Mouse (Mus musculus) mature B cell (primary cell): ENCODE results near the gene Gan.

Source experiments
- in situ Hi-C: fragments of 300-500 bp; cut with MboI; formaldehyde crosslinking; loops from 2 replicates; pipeline ENCODE4 v1.14.3; 2019

The Gan gene

DNA sequence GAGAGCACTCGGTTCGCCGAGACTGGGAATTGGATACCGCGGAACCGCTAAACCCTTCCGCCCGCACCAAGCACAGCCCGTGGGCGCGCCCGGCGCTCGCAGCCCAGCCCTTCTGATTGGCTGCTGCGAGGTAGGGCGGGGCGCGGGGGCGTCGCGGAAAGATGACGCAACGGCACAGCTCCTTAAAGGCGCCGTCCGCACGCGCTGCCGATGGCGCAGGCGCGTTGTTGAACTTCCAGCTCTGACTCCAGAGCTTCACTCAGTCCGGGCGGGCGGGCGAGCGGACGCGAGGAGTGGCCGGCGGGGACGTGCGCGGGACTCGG is 205 bp upstream of the Gan start:
- in situ Hi-C loops, result no loop called here

DNA sequence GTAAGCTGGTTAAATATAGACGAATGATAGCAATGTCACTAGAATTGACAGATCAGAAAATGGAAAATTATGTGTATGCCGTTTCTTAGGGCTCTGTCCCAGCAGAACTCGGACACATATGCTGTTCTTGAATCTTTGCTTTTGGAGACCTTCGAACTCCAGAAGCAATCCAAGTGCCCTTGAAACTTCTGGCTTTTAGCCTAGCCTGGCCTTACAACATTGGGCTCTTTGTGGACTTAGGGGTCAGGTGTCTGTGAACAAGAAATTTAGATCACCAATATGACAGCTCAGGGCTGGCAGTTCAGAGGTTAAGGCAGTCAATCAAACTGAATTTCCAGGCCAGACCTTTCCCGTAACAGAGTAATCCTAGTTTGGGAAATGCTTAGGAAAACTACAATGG is 1.1 kb downstream of the Gan start:
- in situ Hi-C loops, result no loop called here

DNA sequence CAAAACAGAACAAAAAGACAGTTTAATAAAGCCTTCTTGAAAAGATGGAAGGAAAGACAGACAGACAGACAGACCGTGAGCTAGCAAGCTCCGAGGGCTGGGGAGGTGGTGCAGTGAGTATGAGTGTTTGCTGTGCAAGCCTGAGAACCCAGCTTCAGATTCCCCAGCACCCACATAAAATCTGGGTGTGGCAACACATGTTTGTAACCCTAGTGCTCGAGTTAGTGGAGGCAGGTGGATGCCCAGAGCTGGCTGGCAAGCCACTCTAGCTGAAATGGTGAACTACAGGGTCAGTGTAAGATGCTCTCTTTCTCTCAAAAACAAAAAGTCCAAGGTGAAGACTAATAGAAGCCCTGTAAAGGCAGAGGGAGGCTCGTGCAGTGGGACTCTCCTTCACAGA is 7.0 kb downstream of the Gan start:
- in situ Hi-C loops, result no loop called here

DNA sequence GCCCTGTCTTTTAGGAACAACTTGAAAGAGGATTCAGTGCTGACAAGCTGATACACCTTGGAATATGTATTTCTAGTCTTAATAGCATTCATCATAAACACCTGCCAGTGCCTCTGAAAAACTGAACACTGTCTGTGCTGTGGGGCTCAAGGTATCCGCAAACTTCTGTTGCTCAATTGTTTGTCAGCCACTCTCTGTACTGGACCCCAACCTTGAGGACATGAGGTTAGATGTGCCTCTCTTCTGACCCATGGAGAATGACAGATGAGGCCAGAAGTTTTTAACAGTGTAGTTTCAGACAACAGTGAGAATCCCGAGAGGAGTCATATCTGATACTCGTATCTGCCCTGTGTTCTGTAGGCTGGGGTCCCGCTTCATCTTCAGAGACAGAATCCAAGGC is 7.6 kb downstream of the Gan start:
- in situ Hi-C loops, result no loop called here

DNA sequence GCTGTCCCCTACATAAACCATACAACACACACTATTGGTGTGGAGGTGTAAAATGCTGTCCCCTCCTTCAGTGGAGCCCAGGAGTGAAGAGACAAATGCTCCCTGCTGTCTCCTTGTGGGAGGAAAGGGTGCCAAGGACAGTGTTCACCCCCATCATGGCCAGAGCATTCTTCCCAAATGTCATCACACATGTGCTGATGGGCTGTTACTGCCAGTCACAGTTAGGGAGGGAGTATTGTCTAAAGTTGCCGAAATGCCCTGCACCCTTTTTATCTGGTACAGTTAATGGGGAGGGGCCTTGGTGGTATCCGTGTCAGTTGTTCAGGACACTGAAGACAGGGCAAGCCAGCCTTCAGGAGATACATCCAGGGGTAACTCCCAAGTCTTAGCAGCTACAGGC is 8.6 kb downstream of the Gan start:
- in situ Hi-C loops, result no loop called here

DNA sequence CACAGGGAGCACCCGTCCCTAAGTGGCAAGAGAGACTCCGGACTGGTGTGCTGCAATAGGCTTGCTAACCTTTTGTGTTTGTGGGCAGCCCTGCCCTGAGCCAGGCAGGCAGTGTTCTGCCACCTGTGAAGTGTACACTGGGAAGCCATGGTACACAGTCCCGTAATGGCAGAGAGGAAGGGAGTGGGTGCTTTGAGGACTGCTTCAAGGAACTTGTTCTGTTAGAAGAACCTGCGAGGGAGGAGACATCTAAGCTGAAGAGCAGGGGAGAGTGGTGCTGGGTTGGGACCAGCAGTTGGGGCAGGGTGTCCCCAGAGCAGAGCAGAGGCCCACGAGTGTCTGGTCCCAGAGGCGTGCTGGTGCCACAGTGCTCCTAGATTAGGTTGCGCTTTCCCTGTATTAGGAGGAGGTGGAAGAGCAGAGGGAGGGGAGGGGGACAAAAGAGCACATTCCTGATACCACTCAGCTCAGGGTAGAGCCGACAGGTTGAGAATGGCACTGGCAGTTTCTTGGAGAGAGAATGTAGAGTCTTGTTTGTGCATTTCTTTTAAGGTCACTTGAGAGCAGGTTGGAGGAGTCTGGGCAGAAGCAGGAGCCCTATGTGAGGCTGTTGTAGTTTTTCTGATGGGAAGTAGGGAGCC is 9.4 kb downstream of the Gan start:
- in situ Hi-C loops, result no loop called here

DNA sequence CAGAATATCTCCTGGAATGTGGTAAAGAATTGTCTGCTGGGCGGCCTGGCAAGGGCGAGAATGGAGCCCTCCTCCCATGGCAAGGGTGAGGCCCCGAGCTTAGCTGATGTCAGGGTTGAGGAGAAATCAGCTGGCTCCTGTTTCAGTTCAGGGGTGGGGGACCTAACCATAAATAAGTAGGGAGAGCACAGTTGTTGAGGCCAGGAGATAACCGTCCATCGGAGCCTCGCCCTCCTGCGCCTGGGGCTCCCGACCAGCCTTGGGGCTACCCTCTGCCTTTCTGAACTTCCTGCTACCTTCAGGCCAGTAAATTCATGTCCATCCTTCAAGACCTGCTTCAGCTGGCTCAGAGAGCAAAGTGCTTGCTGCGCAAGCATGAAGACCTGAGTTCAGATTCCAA is 10.4 kb downstream of the Gan start:
- in situ Hi-C loops, result no loop called here

DNA sequence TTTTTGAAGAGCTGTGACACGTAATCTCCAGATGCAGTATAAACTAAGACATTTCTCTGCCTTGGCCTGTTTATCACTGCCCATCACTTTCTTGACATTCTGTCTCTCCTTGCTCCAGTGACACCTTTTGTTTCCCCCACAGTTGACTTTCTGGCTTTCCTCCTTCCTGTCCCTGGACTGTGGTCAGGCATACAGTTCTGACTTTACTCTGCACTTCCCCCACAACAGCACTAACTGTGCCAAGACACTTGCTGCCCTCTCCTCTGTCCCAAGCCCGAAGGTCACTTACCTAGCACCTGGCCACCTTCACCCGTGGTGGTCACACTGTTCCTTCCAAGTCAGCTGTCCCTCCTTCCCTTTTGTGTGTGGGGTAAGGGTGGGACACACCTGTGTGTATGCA is 13.9 kb downstream of the Gan start:
- in situ Hi-C loops, result no loop called here

DNA sequence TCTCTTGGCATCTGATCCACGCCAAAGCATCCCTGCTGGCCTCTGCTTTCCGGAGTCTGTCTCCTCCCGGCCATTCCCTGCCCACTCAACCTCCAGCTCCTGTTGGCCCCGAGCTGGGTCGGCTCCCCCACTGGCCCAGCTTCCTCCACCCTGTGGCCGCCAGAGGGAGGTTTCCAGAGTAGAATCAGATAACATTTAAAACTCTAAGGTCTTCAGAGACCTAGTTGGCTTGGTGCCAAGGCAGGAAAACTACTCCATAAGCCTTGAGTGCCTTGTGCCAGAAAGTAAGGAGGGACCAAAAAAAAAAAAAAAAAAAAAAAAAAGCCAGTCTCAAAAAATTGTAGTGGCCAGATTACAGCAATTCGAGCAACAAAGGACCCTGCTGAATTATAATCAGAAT is 15.0 kb downstream of the Gan start:
- in situ Hi-C loops, result no loop called here

DNA sequence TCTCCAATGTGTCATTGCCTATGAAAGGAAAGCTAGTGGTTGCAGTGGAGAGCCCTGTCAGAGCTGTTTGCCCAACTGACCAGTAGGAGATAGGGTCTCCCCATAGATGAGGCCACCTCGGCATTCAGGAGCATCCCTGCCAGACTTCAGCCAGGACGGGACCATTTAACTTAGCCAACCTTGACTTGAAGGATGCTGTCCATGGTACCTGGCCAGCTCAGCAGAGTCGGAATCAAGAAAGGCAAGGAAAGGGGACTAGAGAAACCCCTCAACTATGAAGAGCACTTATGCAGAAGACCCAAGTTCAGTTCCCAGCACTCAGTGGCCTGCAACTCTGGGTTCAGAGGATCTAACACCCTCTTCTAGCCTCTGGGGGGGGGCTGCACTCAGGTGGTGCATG is 15.8 kb downstream of the Gan start:
- in situ Hi-C loops, result no loop called here

DNA sequence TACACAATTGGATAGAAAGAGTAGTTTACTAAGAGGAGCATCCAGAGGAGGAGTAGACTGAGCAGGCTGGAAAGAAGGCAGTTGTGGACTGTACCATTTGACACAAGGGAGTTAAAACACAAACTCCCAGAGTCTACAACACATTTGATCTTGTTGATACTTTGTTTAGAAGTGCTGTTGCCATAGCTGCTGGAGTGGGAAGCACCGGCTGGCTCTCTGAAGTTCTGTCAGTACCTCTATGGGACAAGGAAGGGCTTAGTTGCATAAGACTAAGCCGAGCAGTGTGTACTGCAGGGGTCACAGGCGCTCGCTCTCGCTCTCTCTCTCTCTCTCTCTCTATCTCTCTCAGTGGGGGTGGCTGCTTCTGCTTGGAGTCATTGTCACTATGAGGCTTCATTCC is 16.6 kb downstream of the Gan start:
- in situ Hi-C loops, result no loop called here

DNA sequence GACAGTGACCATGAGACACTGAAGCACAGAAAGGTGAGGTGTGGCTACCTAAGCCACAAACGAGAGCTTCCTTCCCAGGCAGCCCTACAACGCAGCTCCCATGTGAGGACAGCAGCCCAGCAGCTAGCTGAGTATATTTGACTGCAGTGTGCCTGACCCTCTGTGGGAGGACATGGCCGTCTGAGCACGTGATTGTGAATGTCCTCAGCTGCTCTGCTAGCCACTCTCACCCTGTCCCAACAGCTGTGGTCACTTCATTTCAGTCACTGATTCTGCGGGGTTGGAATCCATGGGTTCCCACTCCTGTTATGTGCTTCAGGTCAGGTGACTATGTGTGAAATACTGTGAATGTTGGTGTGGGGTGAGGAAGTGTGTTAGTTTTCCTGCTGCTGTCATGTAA is 18.4 kb downstream of the Gan start:
- in situ Hi-C loops, result no loop called here

DNA sequence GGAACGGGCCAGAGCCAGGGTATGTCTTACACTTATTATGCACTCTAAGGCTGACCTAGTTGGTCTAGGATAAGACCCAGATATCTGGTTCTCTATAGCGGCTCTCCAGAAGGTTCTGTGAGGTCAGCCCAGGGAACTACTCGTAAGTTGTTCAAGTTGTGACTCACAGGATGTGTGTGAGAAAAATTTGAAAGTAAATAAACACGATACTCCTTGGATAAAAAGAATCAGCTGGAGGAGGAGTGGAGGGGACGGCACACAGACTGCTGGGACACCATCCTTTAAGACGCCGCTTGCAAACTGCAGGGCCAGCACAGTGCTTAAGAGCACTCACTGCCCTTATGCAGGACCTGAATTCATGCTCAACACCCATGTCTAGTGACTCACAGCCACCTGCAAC is 19.3 kb downstream of the Gan start:
- in situ Hi-C loops, result no loop called here

DNA sequence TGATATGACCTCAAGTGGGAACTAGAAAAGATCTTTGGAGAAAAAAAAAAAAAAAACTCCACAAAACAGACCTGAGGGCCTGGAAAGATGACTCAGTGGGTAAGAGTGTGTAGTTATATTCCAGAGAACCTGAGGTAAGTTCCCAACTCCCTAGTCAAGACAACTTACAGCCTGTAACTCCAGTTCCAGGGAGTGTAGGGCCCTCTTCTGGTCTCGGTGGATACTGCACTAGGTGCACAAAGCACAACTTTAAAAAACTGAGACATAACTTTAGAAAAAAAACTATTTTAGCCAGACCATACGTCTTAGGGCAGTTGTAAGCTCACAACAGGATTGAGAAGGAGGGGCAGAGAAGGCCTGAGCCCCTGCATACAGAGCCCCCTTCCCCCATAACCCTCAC is 20.1 kb downstream of the Gan start:
- in situ Hi-C loops, result no loop called here

DNA sequence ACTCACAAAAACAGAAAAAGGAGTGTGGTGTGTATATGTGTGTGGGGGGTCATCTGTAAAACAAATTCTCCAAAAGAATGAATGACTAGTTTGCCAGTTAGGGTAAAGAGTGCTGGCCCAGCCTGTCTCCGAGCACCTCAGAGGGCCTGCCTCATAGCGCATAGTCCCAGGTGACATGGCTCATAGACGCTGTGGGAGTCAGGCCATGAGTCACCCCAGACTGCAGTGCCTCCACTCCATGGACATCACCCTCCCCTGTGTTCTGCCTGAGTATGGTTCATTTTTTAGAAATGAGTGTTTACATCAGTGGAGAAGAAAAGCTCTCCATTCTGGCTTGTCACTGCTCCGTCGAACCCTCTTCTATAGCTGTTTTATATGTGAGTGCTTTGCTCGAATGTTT is 20.7 kb downstream of the Gan start:
- in situ Hi-C loops, result no loop called here

DNA sequence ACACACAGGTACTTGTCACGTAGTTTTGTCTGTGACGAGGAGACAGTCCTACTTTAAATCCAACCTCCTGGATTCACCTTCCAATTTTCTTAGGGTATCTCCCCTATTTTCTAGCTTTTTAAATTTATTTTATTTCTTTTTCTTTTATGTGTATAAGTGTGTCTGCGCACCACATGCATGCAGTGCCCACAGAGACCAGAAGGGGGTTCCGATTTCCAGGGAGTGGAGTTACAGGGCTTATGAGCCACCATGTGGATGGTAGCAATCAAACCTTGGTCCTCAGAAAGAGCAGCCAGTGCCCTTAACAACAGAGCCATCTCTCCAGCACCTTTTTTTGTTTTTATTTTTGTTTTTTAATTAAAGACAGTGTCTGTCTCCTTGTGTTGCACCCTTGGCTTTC is 24.8 kb downstream of the Gan start:
- in situ Hi-C loops, result no loop called here

DNA sequence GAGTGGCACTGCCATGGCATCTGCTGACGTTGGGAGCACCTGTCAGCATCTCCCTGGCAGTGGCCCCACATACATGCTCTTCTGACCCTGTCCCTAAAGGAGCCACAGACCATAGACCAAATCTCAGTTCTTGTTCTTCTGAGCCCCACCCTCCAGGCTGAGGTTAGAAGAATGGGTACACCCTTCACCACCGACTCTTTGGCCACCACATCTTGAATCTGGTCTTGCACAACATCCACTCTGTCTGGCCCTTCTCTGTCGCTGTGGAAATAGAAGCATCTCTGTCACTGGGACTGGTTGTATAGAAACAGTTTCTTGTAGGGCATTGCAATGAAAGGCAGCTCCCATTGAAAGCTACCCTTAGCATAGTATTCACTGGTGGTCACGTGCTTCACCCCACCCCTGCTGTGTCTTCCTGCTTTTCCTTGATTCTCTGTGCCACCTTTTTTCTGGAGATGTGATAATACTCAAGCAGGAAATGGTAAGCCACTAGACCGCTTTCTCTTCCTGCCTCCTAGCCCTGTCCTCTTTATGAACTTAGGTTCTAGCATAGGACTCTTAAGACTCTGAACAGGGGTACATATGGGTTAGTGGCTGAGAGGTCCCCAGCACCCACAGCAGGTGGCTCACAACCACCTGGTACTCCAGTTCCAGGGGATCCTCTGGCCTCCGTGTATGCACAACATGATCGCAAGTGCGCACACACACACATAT is 25.9 kb downstream of the Gan start:
- in situ Hi-C loops, result no loop called here

DNA sequence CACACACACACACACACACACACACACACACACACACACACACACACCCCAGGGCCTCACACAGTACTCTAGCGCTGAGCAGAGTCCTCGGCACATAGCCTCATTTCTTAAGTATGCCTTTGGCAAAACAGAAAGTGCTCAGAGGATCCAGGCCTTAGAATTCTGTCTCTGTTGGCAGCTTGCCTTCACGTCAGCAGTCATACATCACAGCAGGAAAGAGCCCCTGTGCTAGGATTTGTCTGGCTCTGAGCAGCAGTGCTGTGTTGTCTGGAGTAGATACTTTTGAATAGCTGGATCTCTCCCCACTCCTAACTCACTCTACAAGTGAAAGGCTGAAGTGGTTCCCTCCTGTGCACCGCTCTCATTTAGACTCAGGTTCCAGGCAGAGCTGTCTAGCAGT is 36.4 kb downstream of the Gan start:
- in situ Hi-C loops, result no loop called here

DNA sequence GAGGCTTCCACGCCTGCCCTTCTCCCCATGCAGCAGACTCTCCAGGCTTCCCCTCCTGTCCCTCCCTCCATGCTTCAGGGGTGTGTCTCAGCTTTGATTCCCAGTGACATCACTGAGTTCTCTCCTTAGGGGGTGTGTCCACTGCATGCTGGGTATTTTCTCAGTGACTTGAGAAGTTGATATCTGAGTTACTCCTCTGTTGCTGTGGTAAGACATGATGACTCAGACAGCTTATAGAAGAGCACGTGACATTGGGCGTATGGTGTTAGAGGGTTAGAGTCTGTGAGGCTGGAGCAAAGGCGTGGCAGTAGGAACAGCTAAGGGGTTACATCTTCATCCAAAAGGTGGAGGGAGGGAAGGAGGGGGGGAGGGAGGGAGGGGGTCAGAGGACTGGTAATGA is 38.7 kb downstream of the Gan start:
- in situ Hi-C loops, result no loop called here

DNA sequence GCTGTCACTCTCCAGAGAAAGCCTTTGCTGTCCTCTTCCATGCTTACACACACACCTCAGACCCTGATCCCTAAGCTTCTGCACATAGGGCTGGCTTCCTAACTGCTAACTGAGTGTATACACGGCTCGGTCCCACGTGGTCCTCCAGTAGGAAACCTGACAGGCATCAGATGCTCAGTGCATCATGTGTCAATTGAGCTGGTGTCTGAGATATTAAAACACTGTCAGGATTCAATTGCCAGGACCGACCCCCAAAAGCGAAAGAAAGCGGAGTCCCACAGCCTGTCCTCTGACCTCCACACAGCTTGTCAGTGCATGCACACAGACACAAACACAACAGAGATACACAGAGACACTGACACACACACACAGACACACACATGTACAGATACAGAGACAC is 39.6 kb downstream of the Gan start:
- in situ Hi-C loops, result no loop called here

DNA sequence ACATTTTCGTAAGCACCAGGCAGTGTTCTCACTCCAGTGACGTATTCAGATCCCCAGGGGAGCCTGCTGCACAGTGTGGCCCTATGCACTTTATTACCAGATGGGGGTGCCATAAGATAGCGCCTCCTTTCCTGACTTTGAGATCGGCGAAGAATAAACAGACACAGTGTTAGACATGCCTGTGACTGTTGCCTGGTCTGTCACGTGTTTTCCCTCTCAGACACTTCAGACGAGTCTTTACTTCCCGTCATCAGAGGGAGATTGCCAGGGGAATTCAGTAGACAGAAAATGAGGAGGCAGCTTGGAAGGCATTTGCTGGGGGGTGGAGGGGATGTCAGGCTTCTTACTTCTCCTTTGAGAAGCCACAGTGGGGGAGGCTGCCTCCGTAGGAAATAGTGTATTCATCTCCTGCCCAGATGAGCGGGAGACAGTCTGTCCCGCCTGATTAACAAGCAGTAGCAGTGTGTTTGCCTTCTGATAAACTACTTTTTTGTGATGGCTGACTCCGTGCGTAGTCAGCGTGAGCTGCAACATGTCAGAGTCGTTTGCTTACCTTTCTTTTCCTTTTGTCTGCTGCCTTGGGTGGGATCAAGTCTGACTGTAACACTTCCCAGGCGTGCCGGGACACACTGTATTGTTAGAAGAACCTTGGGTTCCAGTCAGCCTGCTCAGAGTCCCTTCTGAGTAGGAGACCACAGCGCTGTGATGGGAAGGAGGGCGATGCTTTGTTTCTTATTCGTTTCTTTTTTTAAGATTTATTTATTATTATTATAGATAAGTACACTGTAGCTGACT is 40.4 kb downstream of the Gan start:
- in situ Hi-C loops, result no loop called here

DNA sequence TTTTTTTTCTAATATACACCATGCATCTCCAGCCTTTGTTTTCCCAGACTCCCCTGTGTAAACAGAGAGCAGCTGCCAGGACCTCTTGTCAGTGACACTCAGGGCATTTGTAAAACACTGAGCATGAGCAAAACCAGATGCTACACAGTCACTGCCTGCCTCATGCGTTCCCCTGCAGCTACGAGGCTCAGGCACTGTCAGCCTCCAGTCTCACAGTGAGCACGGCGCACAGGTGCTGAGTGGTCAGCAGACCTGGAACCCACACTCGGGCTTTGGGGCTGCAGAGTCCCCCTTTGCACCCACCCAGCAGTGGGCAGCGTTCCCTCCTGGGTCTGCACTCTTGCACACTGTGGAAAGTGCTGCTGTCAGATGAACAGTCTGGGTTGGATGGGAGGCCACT is 41.7 kb downstream of the Gan start:
- in situ Hi-C loops, result no loop called here

DNA sequence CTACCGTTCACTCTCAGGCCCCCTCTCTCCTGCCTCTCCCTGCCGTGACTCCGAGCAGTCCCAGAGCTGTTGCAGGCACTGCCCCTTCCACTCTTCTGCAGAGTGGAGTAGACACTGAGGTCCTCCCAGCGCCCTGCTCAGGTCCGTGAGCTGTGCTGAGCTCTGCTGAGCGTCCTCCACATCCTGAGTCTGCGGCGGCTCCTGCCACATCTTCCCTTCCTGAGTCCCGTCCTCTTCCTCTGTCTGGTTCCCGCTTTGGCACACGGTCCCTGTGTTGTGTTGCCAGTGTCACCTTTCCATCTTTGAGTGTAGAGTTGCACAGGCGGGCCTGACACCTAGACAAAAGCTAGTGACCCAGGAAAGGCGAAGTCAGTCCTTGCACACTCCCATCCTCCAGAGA is 42.4 kb downstream of the Gan start:
- in situ Hi-C loops, result no loop called here

DNA sequence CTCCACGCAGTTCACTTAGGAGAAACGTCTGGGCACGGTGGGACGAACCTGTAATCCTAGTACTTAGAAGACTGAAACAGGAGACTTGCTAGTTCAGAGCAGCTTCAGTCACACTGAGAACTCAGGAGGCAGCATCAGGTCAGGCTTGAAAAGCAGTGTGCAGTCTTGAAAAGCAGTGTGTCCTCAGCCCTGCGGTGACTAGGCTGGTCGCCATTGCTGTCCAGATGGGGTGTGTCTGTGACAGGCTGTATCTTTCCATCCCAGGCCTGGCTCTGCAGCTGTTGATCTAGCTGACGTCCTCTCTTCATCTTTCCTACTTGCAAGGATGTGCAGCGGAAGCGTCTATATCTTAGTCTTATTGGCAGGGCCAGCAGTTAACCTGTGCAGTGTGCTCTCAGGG is 42.9 kb downstream of the Gan start:
- in situ Hi-C loops, result no loop called here
